Mouse (Mus musculus): Measurements from ENCODE around the gene Lclat1. TPM values are rescaled to one million over a fixed set of nuclear protein-coding genes. Genes with fewer than 3 reads are reported as not detected.
A peak's percentile ranks its signal among the peaks of the same experiment; 100 is the strongest.

Gene Lclat1
- 10 to 100 TPM; 32.8 to 38.8 TPM for total RNA-seq (2021)
- long read RNA-seq, experiment 1, full-length matches to known transcripts: 2 of 27 reads
- long read RNA-seq, experiment 1, partial matches to known transcripts: 18 of 27 reads
- long read RNA-seq, experiment 1, other reads (novel, unspliced or antisense): 7 of 27 reads
- long read RNA-seq, experiment 2, partial matches to known transcripts: 1 of 18 reads
- long read RNA-seq, experiment 2, other reads (novel, unspliced or antisense): 17 of 18 reads

DNA sequence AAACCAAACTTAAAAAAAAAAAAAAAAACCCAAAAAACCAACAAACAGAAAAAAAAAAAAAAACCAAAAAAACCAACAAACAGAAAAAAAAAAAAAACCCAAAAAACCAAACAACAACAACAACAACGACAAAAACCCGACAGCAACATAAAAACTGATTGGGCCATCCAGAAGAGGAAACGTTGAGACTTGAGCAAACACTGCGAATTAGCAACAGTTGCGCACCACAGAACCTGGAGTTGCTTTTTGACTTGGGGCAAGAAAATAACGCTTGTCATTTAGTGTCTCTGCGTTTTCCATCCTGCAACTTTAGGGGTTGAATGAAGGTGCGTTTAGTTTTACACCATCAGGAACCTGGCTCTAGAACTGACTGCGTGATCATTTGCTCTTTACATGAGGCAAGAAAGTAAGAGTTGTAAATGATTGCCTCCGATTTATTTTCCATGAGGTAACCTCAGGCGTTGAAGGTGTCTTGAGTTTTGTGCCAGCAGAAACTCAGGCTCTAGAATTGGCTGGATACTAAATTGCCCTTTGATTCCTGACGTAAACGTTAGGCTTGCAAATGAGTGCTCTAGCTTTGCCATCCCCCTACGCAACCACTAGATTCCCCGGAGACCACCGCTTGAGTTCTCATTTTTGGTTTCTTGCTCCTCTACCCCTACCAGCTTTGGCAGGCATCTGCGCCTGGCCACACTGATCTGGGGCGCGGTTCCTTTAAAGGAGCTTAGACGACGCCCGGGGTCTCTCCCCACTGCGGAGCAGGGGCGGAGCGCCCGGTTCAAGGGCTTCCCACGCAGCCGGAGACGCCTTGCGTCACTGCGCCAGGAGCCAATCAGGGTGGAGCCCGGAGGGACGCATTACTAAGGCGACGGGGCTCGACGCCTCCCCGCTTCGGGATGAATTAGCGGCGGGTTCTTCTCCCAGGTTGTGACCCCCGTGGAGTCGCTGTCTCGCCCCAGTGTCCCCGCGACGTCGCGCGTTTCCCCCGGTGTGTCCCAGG is at the start of gene Lclat1:
Gene Lclat1 (plus strand): TSS at position 828 of the 1,000 bp plus-strand sequence.
- DNase-seq (ENCODE audit: low spot score in 2 of 2): peak; percentile 97

- no peak for DNase-seq (ENCODE audit: low spot score in 2 of 2)
Observed at GRCm38 (mm10) chr17:73058319-73058718, 49.5 kb upstream of the Lclat1 start.

DNA sequence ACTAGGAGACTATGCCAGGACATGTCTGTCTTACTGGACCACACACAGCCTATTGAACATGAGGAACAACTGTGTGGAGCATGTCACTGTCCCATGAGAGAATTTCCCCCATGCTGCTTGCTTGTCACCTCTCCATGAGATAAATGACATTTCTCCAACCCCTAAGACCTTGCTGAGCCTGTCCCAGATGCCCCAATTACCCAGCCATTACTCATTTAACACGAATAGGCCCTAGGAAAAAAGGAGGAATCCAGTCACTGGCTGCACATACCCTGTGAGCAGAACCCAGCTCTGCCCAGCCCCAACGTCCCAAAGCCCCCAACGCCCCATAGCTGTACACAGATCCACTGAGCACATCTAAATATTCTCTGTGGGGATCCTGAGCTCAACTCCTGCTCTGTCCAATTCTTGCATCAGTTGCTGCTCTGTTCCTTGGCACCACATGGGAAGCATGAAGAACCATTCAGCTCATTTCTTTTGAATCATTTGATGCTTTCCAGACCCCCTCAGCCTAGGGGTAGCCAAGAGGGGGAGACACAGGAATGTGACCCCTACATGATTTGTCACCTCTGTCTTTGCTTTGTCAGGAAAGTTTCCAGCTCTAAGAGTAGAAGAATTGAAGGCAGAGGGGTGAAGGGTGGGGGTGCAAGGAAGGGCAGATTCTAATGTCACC is 47.4 kb upstream of the Lclat1 start:
- no peak for DNase-seq (ENCODE audit: low spot score in 2 of 2)

GRCm38 (mm10) chr17:73060897-73061252 is 46.9 kb upstream of the Lclat1 start:
- no peak for DNase-seq (ENCODE audit: low spot score in 2 of 2)

GRCm38 (mm10) chr17:73062701-73063100 is 45.1 kb upstream of the Lclat1 start:
- DNase-seq (ENCODE audit: low spot score in 2 of 2): no peak

- DNase-seq (ENCODE audit: low spot score in 2 of 2): no peak
Observed at GRCm38 (mm10) chr17:73063299-73063698, 44.5 kb upstream of the Lclat1 start.

DNA sequence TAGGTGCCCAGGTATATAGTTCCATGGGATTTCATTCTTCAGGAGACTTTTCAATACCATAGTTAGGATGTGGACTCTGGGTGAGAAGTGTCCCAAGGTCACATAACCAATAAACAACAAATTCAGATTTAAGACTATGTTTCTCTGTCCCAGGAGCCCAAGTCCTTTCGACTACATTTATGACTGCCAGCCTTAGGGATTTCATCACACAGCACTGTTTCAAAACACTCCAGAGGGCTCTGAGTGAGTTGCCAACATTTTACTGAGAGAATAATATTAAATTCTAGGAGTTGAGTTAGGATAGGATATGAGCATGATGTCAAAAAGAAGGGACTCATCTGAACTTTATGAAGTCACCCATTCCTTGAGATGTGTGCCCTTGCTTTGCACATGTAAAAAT is 44.0 kb upstream of the Lclat1 start:
- no peak for DNase-seq (ENCODE audit: low spot score in 2 of 2)

DNA sequence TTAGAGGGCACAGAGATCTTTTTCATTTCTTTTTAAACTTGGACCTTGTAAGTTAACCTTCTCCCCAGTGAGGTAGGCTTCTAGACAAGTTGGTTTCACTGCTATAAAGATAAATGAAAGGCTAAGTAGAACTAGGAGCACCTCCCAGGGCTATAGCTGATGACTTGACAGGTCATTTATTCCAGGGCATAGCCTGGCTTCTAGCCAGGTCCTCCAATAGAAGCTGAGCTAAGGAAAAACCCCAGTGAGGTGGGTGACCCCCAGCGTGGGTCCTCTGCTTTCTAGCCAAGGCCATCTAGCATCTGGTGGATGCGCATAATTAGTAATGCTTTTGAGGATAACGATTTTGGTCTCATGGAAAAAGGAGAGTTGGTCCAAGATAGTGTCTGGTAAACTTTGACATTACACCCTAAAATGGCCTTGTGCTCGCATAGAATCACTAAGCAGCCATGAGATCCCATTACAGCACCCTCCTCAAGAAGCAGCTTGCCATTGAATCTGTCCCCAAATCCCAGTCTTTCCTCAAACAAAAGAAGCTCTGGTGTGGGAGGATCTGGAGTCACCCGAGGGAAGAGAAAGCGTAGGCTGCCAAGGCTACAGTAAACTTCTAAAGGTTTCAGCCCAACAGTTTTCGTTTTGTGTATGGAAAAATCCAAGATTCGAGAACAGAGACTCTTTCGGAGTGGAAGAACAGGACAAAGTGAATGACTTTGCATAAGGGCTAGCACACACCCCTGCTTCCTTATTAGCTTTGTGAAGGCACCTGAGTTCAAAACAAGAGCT is 41.2 kb upstream of the Lclat1 start:
- DNase-seq (ENCODE audit: low spot score in 2 of 2): peak in 1 of 2 experiments; percentile 8

- DNase-seq (ENCODE audit: low spot score in 2 of 2): peak in 1 of 2 experiments; percentile 9
Observed at GRCm38 (mm10) chr17:73067423-73067822, 40.4 kb upstream of the Lclat1 start.

GRCm38 (mm10) chr17:73068321-73068992 is 39.3 kb upstream of the Lclat1 start:
- no peak for DNase-seq (ENCODE audit: low spot score in 2 of 2)

GRCm38 (mm10) chr17:73070466-73070865 is 37.3 kb upstream of the Lclat1 start:
- DNase-seq (ENCODE audit: low spot score in 2 of 2): no peak

DNA sequence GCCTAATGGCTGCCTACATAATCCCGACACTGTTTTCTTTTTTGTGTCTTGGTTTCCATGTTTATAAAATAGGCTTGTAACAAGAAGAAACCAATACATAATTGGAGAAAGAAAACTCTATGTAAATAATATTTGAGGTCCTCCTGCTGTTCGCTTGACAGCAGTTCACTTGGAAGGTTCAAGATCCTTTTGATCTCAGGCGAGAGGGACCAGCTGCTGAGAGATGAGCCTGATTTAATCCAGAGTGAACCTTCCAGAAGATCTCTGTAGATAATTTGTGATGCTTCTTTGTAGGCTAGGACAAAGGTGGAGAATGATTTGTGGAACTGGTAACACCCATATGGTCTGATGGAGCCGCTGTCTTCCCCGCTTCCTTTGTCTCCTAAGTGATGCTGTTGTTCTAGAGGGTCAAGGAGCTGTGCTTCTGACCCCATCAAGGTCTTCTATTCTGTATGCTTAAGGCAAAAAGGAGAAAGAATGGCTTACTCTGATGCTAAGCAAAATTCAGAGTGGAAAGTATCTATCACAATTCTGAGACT is 36.0 kb upstream of the Lclat1 start:
- DNase-seq (ENCODE audit: low spot score in 2 of 2): no peak

- no peak for DNase-seq (ENCODE audit: low spot score in 2 of 2)
Observed at GRCm38 (mm10) chr17:73072286-73072685, 35.5 kb upstream of the Lclat1 start.

GRCm38 (mm10) chr17:73074631-73075030 is 33.2 kb upstream of the Lclat1 start:
- no peak for DNase-seq (ENCODE audit: low spot score in 2 of 2)

GRCm38 (mm10) chr17:73075238-73075890 is 32.4 kb upstream of the Lclat1 start:
- peak; percentile 31 to 35 for DNase-seq (ENCODE audit: low spot score in 2 of 2)

GRCm38 (mm10) chr17:73077638-73078037 is 30.1 kb upstream of the Lclat1 start:
- no peak for DNase-seq (ENCODE audit: low spot score in 2 of 2)

DNA sequence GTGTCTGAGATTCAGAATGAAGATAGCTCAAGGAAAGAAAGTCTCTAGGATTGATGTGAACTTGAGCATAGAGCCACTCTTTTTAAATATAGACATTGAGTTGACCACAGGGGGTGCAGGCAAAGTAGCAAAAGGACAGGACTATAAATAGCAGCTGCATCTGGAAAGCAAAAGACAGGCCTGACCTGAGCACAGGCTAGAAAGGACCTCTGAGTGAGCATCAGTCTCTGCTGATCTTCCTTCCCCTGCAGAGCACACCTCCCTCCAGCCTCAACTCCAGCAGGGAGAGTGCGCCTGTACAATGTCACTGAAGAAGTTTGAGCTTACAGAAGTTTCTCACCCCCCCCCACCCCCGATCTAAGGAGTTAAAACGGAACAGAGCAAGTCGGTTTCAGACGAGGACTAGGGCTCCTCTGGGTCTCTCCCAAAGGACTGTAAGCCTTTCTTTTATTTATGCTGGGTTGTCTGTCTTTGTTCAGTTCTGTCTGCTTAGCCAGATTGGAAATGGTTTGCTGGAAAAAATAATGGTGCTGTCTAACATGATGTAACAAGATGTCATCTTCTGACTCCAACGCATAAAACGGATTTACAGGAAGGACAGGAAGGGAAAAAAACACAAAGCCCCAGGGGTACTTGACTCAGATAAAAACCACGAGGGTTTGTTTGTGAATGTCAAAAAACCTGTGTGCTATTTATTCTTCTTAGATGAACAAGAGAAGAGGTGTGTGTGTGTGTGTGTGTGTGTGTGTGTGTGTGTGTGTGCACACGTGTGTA is 26.2 kb upstream of the Lclat1 start:
- DNase-seq (ENCODE audit: low spot score in 2 of 2): no peak

DNA sequence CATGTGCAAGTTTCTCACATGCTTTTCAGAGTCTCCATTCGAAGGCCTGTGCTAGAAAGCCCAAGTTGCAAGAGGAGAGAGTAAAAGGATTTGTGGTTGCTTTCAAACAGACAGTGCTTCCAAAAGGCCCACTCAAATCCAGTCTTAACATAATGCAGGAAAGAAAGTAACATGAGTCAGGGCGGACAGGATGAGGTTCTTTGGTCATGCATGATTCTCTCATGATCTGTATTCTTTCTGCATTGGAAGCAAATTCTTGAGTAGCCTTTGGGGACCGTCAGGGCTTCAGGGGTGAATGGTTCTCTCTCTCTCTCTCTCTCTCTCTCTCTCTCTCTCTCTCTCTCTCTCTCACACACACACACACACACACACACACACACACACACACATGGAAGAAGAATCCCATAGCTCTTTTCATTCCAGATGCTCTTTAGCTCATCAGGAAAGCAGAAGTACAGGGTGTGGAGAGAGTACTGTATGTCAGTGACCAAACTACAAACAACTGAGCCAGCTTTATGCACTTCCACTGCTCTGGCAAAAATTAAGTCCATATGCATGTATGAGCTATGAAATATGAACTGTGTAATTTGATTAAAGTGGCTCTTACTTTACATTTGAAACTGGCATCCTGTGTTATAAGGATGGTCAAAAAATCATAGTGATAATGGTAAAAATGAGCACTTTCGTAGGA is 25.1 kb upstream of the Lclat1 start:
- DNase-seq (ENCODE audit: low spot score in 2 of 2): no peak

Measured in left cerebral cortex, adult 18-20 months (tissue).